Mouse (Mus musculus): ENCODE measurements around the gene Gm16506.
"Not testable (repeated sequence)": the region's sequence is repeated elsewhere in the genome, so short reads cannot be mapped to it uniquely, and the experiment has no call there.

The Gm16506 gene

DNA sequence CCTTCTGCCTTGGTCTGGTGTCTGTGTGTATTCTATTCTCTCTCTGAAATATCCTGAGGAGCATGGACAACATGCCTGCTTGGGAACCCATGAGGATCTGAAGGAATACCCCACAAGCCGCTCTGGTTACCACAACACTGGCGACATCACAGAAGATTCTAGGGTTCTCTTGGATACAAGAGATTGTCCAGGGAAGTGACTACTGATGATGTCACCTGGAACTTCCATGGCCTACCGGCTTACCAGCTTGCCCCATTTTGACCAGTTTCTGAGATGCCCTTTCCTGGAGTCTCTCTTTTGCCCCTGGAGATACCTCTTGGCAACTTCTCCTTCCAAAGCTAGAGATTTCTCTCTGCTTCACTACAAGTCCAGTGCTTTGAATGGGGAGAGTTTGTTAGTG lies at the start of gene Gm16506:
Gm16506 (minus strand) TSS at position 101 of the 400 bp plus-strand sequence.
- not testable (repeated sequence) for ATAC-seq (ENCODE audit: low TSS enrichment)

DNA sequence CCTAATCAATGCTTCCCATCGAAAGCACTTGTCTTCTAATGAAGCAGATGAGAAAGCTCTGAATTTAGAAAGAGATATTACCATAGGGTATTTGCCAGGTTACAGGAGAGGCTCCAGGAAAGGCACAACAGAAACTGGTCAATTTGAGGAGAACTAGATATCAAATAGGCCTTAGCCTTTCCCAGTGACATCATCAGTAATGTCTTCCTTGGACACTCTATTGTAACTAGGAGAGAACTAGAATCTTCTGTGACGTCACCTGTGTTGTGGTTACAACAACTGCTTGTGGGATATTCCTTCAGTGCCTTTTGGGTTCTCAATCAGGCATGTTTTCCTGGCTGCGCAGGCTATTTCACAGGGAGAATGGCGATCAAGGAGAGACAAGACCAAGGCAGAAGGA lies 20.3 kb upstream of the Gm16506 start, which contains the start of gene Gm6526:
Gm6526 (plus strand) TSS at position 301 of the 400 bp plus-strand sequence.
- not testable (repeated sequence) for ATAC-seq (ENCODE audit: low TSS enrichment)

DNA sequence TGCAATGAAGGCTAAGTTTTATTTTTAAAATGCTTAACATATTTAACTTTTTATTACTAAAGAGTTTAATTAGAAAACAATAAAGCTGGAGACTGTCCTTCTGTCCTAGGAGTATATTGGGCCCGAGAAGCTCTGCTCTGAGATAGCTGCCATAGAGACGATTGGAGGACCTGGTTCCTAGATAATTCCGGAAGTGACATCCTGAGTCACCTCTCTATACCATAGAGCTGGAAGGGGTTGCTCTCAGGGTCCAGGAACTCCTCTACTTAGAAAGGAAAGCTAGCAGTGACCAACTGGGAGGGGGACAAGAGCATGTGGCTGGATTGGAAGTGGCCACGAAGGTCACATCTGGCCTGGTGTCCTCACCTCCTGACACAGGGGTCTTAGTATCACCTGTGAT lies 29.7 kb downstream of the Gm16506 start, which contains the start of gene Gm7324:
Gm7324 (plus strand) TSS at position 208 of the 400 bp plus-strand sequence.
- ATAC-seq (ENCODE audit: low TSS enrichment) = not testable (repeated sequence)

DNA sequence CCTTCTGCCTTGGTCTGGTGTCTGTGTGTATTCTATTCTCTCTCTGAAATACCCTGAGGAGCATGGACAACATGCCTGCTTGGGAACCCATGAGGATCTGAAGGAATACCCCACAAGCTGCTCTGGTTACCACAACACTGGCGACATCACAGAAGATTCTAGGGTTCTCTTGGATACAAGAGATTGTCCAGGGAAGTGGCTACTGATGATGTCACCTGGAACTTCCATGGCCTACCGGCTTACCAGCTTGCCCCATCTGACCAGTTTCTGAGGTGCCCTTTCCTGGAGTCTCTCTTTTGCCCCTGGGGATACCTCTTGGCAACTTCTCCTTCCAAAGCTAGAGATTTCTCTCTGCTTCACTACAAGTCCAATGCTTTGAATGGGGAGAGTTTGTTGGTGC lies 50.2 kb downstream of the Gm16506 start, which contains the start of gene Gm8165:
Gm8165 (minus strand) TSS at position 101 of the 400 bp plus-strand sequence.
- not testable (repeated sequence) for ATAC-seq (ENCODE audit: low TSS enrichment)

All from frontal cortex, adult (tissue).